Mouse (Mus musculus): Measurements from ENCODE around the gene Arhgef39.

The Arhgef39 gene

DNA sequence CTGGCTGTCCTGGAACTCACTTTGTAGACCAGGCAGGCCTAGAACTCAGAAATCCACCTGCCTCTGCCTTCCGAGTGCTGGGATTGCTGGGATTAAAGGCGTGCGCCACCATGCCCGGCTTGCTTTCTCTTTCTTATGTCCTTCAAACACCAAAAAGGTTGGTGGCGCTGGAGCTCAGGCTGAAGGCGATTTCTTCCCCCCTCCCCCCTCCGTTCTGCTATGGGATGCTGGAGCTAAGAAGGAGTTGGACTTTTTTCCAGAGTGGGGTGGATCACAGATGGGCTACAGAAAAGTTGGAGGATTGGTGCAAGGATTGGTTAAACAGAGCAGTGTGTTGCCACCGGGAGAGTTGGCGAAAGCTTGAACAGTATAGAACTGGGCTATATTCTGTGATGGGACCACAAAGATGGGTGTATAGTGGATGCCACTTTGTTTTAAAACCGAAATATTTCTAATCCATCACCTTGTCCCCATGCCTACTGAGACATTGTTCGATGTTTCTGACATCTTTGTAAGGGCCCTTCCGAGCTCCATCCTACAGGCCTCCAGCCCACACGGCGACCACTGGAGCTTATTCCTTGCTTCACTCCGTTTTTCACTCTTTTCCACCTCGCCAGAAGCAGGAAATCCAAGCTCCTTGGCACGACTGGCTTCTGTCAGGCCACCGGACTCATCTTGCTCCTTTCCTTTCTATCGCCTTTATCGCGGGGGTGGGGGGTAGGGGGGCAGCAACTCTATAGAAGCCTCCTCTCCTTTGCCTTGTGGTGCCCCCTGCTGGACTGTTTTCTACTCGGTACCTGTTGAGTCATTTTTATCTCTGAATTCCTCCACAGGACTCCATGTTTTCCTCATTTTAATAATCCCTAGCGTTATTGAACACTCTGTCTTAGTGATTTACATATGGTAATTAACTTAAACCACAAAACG, 20.3 kb downstream of the Arhgef39 start:
- in situ Hi-C loops (cut with MboI, MseI): no loop called here

DNA sequence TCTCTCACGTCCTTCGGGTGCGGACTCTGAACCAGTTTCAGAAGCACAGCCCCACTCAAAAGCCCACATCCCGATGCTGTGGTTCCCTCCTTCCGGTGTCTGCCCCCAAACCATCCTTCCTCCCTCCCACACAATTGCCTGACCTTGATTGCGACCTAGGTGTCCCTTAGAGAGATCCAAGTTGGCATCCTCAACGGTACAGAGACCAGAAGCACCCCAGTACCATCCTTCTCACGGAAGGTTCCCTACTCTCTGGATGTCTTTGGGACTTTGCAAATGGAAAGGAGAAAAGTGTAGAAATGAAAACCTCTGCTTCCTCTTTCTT, 21.0 kb downstream of the Arhgef39 start:
- in situ Hi-C loops (cut with MboI, MseI): no loop called here

DNA sequence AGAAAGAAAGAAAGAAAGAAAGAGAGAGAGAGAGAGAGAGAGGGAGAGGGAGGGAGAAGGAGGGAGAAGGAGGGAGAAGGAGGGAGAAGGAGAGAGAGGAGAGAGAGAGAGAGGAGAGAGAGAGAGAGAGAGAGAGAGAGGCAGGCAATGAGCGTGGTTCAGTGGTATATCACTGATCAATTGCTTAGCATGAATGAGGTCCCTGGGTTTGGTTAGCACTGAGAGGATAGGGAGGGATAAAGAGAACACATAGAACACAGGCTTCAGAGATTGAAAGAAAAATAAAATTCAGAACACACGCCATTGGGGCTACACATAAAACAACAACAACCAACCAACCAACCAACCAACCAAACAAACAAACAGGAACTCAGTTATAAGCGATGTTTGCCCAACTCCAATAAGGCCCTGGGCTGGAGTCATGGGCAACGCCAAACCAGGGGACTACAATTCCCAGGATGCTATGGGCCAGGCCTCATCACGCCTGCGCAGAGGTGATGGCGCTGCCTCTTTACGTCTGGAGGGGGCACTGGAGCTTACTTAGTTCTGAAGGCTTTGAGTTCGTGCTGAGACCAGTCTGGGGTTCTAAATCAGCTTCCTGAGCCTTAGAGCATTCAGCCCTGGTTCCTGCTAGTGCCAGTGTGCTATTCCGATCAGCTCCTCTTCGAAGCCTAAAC, 21.5 kb downstream of the Arhgef39 start:
- in situ Hi-C loops (cut with MboI, MseI): no loop called here

DNA sequence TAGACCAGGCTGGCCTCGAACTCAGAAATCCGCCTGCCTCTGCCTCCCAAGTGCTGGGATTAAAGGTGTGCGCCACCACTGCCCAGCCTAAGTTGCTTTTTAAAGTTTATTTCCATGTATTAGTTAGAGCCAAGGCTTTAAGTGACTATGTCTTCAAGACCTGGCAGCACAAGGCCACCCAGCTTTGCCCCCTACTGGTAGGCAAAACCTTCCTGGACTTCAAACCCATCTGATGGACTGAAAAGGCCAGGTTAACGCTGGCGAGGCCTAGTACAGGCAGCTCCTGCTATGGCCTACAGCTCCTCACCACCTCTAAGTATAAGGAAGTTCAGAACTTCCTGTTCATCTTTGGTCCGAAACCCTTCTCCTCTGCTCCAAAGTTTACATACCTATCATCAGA, 22.9 kb downstream of the Arhgef39 start:
- in situ Hi-C loops (cut with MboI, MseI): no loop called here

DNA sequence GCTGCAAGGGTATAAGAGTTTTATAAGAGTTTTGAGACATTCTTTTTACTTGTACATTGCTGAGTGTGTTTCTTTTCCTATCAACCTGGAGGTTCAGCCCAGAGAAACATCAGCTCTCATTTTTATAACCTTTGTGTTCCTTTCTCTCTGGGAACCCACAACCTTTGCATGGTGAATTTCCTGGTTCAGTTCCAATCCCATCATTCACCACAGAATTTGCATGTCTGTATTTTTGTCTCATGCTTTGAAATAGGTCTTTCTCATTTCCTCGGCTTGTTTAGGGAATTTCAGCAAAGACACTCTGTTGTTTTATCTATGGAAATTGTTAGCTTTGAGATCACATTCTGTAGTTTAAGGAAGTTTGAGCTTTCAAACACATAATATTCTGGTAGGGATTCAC, 25.9 kb downstream of the Arhgef39 start:
- in situ Hi-C loops (cut with MboI, MseI): no loop called here

DNA sequence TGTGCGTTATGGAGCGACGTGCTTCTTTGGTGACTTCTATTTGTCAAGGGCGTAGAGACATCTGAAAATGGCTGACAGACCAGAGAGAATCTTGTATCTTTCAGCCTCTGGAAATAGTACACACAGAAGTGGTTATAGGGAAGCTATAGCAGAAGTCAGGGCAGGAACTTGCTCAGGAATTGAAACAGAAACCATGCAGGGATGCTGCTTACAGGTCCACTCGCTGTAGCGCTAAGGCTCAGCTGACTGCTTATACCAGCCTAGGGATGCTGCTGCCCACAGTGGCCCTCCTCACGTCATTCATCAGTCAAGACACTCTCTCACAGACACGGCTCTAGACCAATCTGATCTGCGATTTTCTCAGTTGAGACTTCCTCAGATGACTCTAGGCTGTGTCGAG, 29.2 kb downstream of the Arhgef39 start:
- in situ Hi-C loops (cut with MboI, MseI): no loop called here

DNA sequence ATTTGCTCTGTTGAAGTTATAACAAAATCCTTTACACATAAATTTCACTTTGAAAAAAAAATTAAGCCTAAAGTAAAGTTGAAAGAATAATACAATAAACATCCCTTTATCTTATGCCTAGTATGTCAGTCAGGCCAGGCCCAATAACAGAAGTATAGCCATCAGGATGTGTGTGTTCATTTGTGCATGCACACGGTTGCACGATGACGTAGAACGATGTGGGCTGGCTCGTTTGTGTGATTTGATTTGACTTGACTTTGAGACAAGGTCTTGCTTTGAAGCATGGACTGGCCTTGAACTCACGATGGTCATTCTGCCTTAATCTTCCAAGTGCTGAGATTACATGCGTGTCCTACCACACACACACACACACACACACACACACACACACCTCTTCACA, 32.6 kb downstream of the Arhgef39 start:
- in situ Hi-C loops (cut with MboI, MseI): no loop called here

DNA sequence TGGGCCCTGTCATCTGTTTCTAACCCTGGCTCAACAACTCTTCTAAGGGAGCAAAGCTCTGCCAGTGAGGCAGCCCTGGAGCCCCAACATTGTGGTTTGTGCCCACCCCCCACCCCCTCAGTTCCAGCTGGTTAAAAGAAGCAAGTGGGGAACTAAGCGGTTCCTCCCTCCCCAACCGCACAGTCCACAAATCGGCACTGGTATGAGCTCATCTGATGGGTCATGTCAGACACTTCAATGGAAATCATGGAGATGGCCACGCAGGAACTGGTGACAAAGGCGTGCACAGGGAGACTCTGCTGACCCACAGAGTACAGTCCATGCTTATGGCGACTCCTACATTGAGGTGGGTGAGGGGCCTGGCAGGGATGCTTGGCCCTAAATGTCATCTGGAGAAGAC, 33.6 kb downstream of the Arhgef39 start:
- in situ Hi-C loops (cut with MboI, MseI): no loop called here

DNA sequence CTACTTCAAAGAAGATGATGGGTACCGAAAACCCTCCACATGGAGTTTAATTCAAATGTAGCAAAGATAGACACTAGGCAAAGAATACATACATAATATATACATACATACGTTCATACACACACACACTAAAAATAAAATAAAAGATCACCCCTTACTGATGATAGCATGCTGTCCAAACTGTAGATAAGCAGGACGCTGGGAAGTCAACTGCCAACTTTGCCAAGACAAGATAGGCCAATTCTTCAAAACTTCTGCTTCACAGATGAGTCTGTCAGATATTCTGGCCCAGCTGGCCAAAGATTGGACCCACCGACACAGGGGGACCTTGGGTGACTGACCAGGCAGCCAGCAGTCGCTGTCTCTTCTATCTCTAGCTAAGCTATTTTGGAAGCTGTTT, 36.4 kb downstream of the Arhgef39 start:
- in situ Hi-C loops (cut with MboI, MseI): no loop called here

DNA sequence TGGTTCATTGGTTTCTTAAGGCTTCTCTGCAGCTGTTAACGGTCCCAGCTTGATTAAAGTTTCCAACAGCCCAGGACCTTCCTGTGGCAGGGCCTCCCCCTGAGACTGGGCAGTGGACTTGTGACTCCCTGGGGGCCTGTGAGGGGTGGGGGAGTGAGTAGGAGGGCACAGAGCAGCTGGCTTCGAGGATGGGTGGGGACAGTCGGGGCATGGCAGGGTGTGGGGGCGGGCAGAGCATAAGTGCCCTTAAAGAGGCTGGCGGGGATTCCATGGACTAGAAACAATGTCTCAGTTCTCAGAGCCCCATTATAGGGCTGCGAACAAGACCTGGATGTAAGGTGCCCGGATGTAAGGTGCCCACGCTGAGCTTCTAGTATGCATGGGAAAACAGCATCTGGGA, 42.4 kb downstream of the Arhgef39 start:
- in situ Hi-C loops (cut with MboI, MseI): no loop called here

DNA sequence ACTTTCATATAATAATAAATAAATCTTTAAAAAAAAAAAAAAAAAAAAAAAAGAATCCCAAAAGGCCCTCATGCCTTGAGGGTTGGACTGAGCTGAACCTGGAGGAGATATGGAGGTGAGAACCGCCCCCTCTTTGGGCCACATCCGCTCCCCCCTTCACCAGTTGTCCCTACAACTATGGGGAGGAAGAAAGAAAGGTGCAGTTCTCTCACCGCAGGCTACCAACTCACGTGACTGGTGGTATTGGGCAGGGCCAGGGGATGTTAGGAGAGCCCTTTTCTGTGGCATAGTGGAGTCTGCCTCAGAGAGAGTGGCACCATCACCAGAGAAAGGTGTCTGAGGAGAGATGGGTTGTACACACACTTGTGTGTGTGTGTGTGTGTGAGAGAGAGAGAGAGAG, 43.0 kb downstream of the Arhgef39 start:
- in situ Hi-C loops (cut with MboI, MseI): no loop called here

DNA sequence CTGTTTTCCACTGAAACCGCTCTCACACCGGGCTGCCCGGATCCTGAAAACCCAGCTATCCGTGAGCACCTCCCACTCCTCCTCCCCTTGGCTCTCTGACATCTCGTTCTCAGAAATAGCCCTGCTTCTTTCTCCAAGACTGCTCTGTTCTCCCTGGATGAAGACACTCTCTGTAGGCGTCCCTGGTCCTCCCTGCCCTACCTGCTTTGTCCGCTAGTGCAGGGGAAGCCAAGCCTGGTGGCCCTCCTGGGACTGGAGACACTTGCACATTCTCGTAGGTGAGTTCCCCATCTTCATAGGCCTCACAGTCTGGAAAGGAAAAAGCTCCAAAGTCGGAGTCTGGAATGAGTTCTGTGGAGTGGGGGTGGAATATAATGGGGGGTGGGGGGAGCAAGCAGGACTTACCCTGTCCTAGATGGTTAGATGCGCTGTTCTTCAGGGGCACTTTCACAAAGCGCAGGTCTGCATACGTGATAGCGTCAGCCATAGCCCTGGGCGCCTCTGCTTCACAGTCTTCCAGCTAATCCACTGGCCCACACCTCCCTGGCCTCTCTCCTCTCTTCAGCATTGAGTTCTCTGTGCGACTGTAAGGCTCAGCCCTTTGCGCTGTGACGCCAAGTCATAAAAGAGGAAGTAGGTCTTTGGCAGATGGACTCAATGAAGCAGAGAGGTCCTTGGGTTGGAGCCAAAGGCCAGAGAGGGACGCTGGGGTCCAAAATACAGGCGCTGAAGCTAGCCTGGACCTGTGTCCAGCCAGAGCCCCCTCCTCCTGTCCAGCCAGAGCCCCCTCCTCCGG, 45.3 kb downstream of the Arhgef39 start, which contains the start of gene Cd72:
TSS of gene Cd72 (minus strand) at position 588 of the 796 bp plus-strand sequence.
- in situ Hi-C loops (cut with MboI, MseI): no loop called here

DNA sequence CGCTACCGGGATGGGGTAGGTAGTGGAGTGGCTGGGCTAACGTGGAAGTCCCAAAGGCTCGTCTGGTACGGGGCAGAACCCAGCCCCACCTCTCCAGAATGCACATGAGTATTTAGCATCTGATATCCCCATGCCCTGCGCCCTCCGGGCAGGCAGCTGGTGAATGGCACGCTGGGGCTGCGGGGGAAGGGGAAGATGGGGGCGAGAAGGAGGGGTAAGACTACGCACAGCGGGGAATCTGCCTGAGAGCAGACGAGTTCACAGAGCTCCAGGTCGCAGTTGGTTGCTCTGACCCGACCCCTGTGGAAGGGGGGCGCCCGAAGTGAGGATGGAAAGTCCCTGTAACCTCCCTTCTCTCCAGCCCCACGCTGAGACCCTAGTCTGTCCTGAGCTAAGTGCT, 46.1 kb downstream of the Arhgef39 start:
- in situ Hi-C loops (cut with MboI, MseI): no loop called here

DNA sequence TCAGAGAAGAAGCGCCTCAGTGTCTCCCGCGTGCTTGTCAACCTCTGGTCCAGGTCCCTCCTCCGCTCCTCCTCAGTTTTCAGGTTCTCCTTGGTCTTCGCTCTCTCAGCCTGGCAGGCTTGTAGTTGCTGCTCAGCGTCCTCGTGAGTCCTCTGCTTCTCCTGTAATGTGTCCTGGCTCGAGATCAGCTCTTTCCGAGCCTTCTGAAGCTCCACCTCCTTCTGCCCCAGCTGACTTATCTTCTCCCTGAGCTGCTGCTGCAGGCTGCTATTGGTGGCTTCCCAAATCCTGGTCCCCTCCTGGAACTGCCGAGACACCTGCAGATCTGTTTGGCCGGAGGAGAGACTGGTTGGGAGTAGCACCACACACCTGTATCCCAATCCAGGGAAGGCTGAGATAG, 47.2 kb downstream of the Arhgef39 start:
- in situ Hi-C loops (cut with MboI, MseI): no loop called here

DNA sequence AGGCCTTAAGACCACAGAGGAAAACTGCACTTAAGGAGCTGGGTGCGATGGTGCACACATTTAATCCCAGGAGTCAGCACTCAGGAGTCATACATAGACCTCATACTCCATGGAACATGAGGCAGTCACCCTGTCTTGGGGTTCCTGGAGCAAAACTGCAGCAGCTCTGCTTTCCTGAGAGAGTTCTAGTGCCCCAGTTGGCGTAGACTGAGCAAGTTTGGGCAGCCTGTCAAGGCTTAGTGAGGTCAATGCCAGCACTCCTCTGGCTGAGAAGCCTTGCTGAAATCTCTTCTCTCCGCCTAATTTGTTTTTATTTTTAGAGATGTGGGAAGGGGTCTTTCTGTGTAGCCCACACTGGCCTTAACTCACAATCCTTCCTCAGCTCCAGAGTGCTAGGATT, 50.9 kb downstream of the Arhgef39 start:
- in situ Hi-C loops (cut with MboI, MseI): no loop called here

DNA sequence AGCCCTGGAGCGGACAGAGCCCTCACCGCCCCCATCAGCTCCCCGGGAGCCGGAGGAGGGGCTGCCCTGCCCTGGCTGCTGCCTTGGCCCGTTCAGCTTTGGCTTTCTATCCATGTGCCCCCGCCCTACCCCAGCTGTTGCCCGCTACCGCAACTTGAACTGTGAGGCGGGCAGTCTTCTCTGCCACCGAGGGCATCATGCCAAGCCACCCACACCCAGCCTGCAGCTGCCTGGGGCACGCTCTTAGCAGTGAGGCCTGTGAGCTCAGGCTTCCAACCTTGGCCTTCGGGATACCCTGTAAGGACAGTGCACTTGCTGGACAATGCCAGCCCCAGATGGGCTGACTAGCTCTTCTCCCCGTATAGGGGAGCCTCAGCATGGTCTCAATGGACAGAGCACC, 52.2 kb downstream of the Arhgef39 start:
- in situ Hi-C loops (cut with MboI, MseI): no loop called here
